In the genomic region with DNA sequence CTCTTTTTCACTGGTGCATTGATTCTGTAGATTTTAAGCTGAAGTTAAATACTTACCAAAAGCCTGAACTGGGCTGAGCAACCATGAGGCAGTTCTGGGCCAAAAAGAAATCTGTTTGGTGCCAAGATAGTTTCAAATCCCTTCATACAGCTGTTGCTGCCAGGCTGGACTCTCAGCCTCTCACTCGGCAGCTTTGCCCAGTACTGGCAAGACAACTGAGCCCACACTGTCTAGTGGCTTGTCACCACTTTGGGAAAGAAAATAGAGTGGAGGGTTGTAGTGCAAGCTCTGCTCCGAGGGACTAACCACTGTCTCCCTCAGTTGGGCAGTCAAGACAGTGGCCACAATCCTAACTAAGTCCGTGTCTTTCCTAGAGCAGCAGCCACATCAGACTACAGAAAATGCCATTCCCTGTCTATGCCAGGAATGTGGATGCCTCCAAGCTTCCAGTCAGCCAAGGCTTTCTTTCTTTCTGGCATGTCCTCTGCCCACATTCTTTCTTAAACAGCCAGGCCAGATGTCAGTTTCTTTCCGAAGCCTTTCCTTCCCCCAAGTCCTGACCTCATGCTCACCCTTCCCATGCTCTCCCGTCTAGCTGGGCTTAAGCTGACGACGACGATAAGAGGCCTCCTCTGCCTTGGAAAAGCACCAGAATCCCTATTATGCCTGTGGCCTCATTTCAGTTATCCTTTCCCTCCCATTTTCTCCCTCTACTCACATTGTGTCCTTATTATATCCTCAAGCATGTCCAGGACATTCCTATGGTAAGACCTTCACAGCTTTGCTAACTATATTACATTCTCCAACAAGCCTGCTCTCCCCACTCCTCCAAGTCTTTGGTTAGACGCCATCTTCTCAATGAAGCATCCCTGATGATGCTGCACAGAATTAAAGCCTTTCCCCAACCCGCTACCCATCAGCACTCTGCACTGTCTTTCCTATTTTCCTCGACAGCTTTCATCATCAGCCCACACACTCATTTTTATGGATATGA, we compare ENCODE assay signal across 7 mouse cellular contexts. TPM values are rescaled to one million over a fixed set of nuclear protein-coding genes. Genes with fewer than 3 reads are reported as not detected.
DNase-seq lines count a peak whose midpoint lies in the region; ATAC-seq lines count a peak whose summit lies in the region.

No protein-coding gene starts in this region.

- no peak overlapping the region for H3K9ac ChIP-seq in intestine, embryonic 15.5 days

- ATAC-seq in intestine, embryonic 15.5 days = peak; percentile 29; the same call in 1 of the 2 replicates

- H3K27ac ChIP-seq in embryonic facial prominence, embryonic 10.5 days (replicated peaks) = 0 out of 2 replicates have a peak overlapping the region, but pooled peaks have one; percentile 57
- peak overlapping the region; percentile 48; the same call in 1 of the 2 replicates for H3K27ac ChIP-seq in intestine, embryonic 15.5 days

- H3K27me3 ChIP-seq in embryonic facial prominence, embryonic 10.5 days (replicated peaks; ENCODE audit: low read depth, poor library complexity, severe bottlenecking) = no peaks in the 10 kb centered on the region
- no peaks in the 10 kb centered on the region for H3K27me3 ChIP-seq in intestine, embryonic 15.5 days (replicated peaks)

- 0 out of 2 replicates have a peak, but pooled peaks cover 4% of the 10 kb centered on the region for H3K36me3 ChIP-seq in embryonic facial prominence, embryonic 10.5 days (replicated peaks)
- H3K36me3 ChIP-seq in intestine, embryonic 15.5 days = no peaks in the 10 kb centered on the region

- DNase-seq in kidney, postnatal 14 days = peak; percentile 35
- no peak for DNase-seq in kidney, adult 8-10 months
- DNase-seq in R1 (ENCODE audit: low read depth, low spot score) = peak; percentile 26
- no peak for DNase-seq in embryonic facial prominence, embryonic 10.5 days (ENCODE audit: low spot score)
- DNase-seq in yolk sac, embryonic 10.5 days (ENCODE audit: low spot score) = peak; percentile 50
- DNase-seq in spleen, postnatal 10 days (ENCODE audit: low spot score in 2 of 2) = no peak

- no peak overlapping the region for H3K4me2 ChIP-seq in intestine, embryonic 15.5 days (replicated peaks)

- H3K9me3 ChIP-seq in embryonic facial prominence, embryonic 10.5 days = no peaks in the 10 kb centered on the region
- H3K9me3 ChIP-seq in intestine, embryonic 15.5 days = no peaks in the 10 kb centered on the region

- 47% methylated on average over 11 of the region's 11 CpGs for WGBS in embryonic facial prominence, embryonic 10.5 days
- WGBS in intestine, embryonic 15.5 days = 43% methylated on average over 11 of the region's 11 CpGs

- H3K4me3 ChIP-seq in embryonic facial prominence, embryonic 10.5 days = no peak overlapping the region
- no peak overlapping the region for H3K4me3 ChIP-seq in intestine, embryonic 15.5 days (replicated peaks)

- peaks cover 53% of the 10 kb centered on the region for H3K4me1 ChIP-seq in embryonic facial prominence, embryonic 10.5 days
- H3K4me1 ChIP-seq in intestine, embryonic 15.5 days (replicated peaks) = peaks cover 26% of the 10 kb centered on the region

RNA-seq across cellular contexts. Expression of a gene that starts 57.7 kb away (rescaled TPM):
- 132 and 136 TPM in 2 replicates for polyA plus RNA-seq in embryonic facial prominence, embryonic 10.5 days (2016; fragmentation: Nextera tagmentation; extraction: Ambion mirVana)
- 138 and 145 TPM in 2 replicates for polyA plus RNA-seq in intestine, embryonic 15.5 days (2015; fragmentation: Nextera tagmentation; extraction: Ambion mirVana)

Comparison
In these comparisons a context has a peak if more than half of its experiments do, and no peak if none do; other contexts are left out.
1. DNase-seq: peak in kidney, postnatal 14 days (single experiment), R1 (single experiment) and yolk sac, embryonic 10.5 days (single experiment); none in kidney, adult 8-10 months (0 of 2), embryonic facial prominence, embryonic 10.5 days (single experiment) and spleen, postnatal 10 days (0 of 2).